ENCODE assay signal across 9 mouse cellular contexts in genomic region chr13:43579740-43580139, GRCm38 (mm10). TPM values are rescaled to one million over a fixed set of nuclear protein-coding genes. Genes with fewer than 3 reads are reported as not detected.
A peak's percentile ranks its signal among the peaks of the same experiment; 100 is the strongest.
DNase-seq lines count a peak whose midpoint lies in the region; ATAC-seq and TF ChIP-seq lines count a peak whose summit lies in the region.
"Had no signal": no experiment of that assay in that cellular context is flagged by ENCODE, and none has a peak within 500 bp of the region (broad histone marks: within the 10 kb centered on the region; RNA-seq: fewer than 3 reads in every experiment).

No protein-coding gene starts in this region.

- H3K27ac ChIP-seq in hindbrain, embryonic 14.5 days = no peak overlapping the region
- no peak overlapping the region for H3K27ac ChIP-seq in hindbrain, embryonic 13.5 days
- H3K27ac ChIP-seq in bone marrow macrophage, adult 2 months (ENCODE audit: insufficient read depth, low read depth, low read length) = no peak overlapping the region
- H3K27ac ChIP-seq in embryonic facial prominence, embryonic 15.5 days (replicated peaks) = no peak overlapping the region
- no peak overlapping the region for H3K27ac ChIP-seq in kidney, embryonic 16.5 days (ENCODE audit: low read length)

- no peak for TF ChIP-seq POLR2A in bone marrow macrophage, adult 2 months (IDR thresholded peaks at IDR 0.05; ENCODE audit: borderline replicate concordance, low read depth, low read length)

- DNase-seq in hindbrain, embryonic 14.5 days (ENCODE audit: low spot score) = peak; percentile 62
- peak; percentile 78 for DNase-seq in CD4-positive, CD25-positive, alpha-beta regulatory T cell, adult 2 months (ENCODE audit: low read depth, low spot score)
- peak; percentile 10 to 57 for DNase-seq in thymus, postnatal 10 days (ENCODE audit: low spot score in 2 of 2)

- H3K4me2 ChIP-seq in hindbrain, embryonic 14.5 days (replicated peaks) = no peak overlapping the region
- no peak overlapping the region for H3K4me2 ChIP-seq in hindbrain, embryonic 13.5 days
- H3K4me2 ChIP-seq in embryonic facial prominence, embryonic 15.5 days (replicated peaks) = peak overlapping the region; percentile 22; the same call in 1 of the 2 replicates
- peak overlapping the region; percentile 25; the same call in 1 of the 2 replicates for H3K4me2 ChIP-seq in kidney, embryonic 16.5 days (replicated peaks; ENCODE audit: low read depth, low read length)

- no peaks in the 10 kb centered on the region for H3K36me3 ChIP-seq in hindbrain, embryonic 14.5 days (replicated peaks; ENCODE audit: control insufficient read depth, insufficient read depth)
- no peaks in the 10 kb centered on the region for H3K36me3 ChIP-seq in hindbrain, embryonic 13.5 days
- no peaks in the 10 kb centered on the region for H3K36me3 ChIP-seq in embryonic facial prominence, embryonic 15.5 days
- H3K36me3 ChIP-seq in kidney, embryonic 16.5 days (ENCODE audit: insufficient read depth, low read length) = no peaks in the 10 kb centered on the region

- 27% methylated on average over 18 of the region's 18 CpGs for WGBS in hindbrain, embryonic 14.5 days
- WGBS in hindbrain, embryonic 13.5 days = 28% methylated on average over 18 of the region's 18 CpGs
- WGBS in embryonic facial prominence, embryonic 15.5 days = 18% methylated on average over 18 of the region's 18 CpGs
- 21% methylated on average over 18 of the region's 18 CpGs for WGBS in kidney, embryonic 16.5 days

- ATAC-seq in hindbrain, embryonic 14.5 days (ENCODE audit: low FRiP score) = no peak
- ATAC-seq in hindbrain, embryonic 13.5 days (ENCODE audit: low FRiP score) = no peak
- ATAC-seq in embryonic facial prominence, embryonic 15.5 days (ENCODE audit: insufficient number of reproducible peaks, low FRiP score, low TSS enrichment, low read depth) = no peak
- no peak for ATAC-seq in kidney, embryonic 16.5 days (ENCODE audit: low FRiP score, low TSS enrichment)
- ATAC-seq in megakaryocyte, adult 5-6 weeks (ENCODE audit: poor library complexity, severe bottlenecking) = peak; percentile 66

- no peak overlapping the region for H3K4me3 ChIP-seq in hindbrain, embryonic 14.5 days (replicated peaks; ENCODE audit: low read length)
- H3K4me3 ChIP-seq in hindbrain, embryonic 13.5 days = no peak overlapping the region
- H3K4me3 ChIP-seq in bone marrow macrophage, adult 2 months (ENCODE audit: insufficient read depth, low read length) = no peak overlapping the region
- H3K4me3 ChIP-seq in embryonic facial prominence, embryonic 15.5 days (replicated peaks) = no peak overlapping the region
- no peak overlapping the region for H3K4me3 ChIP-seq in kidney, embryonic 16.5 days (ENCODE audit: low read length)
- H3K4me3 ChIP-seq: erythroblast, embryonic 14.5 days had no signal

- no peaks in the 10 kb centered on the region for H3K27me3 ChIP-seq in hindbrain, embryonic 14.5 days (ENCODE audit: control insufficient read depth, insufficient read depth, low read length)
- no peaks in the 10 kb centered on the region for H3K27me3 ChIP-seq in hindbrain, embryonic 13.5 days
- H3K27me3 ChIP-seq in embryonic facial prominence, embryonic 15.5 days = no peaks in the 10 kb centered on the region
- H3K27me3 ChIP-seq in kidney, embryonic 16.5 days (ENCODE audit: insufficient read depth, low read length) = no peaks in the 10 kb centered on the region

- no peaks in the 10 kb centered on the region for H3K9me3 ChIP-seq in hindbrain, embryonic 14.5 days (ENCODE audit: control insufficient read depth, low read length)
- H3K9me3 ChIP-seq in hindbrain, embryonic 13.5 days = no peaks in the 10 kb centered on the region
- no peaks in the 10 kb centered on the region for H3K9me3 ChIP-seq in embryonic facial prominence, embryonic 15.5 days (replicated peaks)
- no peaks in the 10 kb centered on the region; the same call in 1 of the 2 replicates for H3K9me3 ChIP-seq in kidney, embryonic 16.5 days (ENCODE audit: low read length)

- H3K4me1 ChIP-seq in hindbrain, embryonic 14.5 days (replicated peaks; ENCODE audit: control insufficient read depth, insufficient read depth, low read length) = no peaks in the 10 kb centered on the region
- peaks cover 5% of the 10 kb centered on the region; the same call in 1 of the 2 replicates for H3K4me1 ChIP-seq in hindbrain, embryonic 13.5 days (replicated peaks)
- no peaks in the 10 kb centered on the region for H3K4me1 ChIP-seq in bone marrow macrophage, adult 2 months (ENCODE audit: control insufficient read depth, insufficient read depth, low read length)
- H3K4me1 ChIP-seq in embryonic facial prominence, embryonic 15.5 days = peaks cover 14% of the 10 kb centered on the region; the same call in 1 of the 2 replicates
- H3K4me1 ChIP-seq in kidney, embryonic 16.5 days (ENCODE audit: insufficient read depth, low read length) = no peaks in the 10 kb centered on the region

- TF ChIP-seq CTCF in bone marrow macrophage, adult 2 months (IDR thresholded peaks at IDR 0.05; ENCODE audit: low read depth, low read length) = peak; percentile 64

- H3K9ac ChIP-seq in hindbrain, embryonic 14.5 days = no peak overlapping the region
- no peak overlapping the region for H3K9ac ChIP-seq in hindbrain, embryonic 13.5 days
- no peak overlapping the region for H3K9ac ChIP-seq in embryonic facial prominence, embryonic 15.5 days
- no peak overlapping the region for H3K9ac ChIP-seq in kidney, embryonic 16.5 days (replicated peaks; ENCODE audit: low read length)

RNA-seq across cellular contexts. Expression of gene Mcur1, which starts 19.7 kb away (rescaled TPM):
- polyA plus RNA-seq in hindbrain, embryonic 14.5 days (2014; fragmentation: Nextera tagmentation; extraction: Ambion mirVana) = 8.6 and 9.5 TPM in 2 replicates
- polyA plus RNA-seq in hindbrain, embryonic 13.5 days (2015; fragmentation: Nextera tagmentation; extraction: Ambion mirVana) = 7.9 and 8.4 TPM in 2 replicates
- polyA plus RNA-seq in bone marrow macrophage, adult 2 months (2012; ENCODE audit: insufficient read depth, insufficient read length, missing spikeins) = 40.0 and 40.2 TPM in 2 replicates
- 14.1 and 14.4 TPM in 2 replicates for polyA plus RNA-seq in embryonic facial prominence, embryonic 15.5 days (2015; fragmentation: Nextera tagmentation; extraction: Ambion mirVana)
- polyA plus RNA-seq in kidney, embryonic 16.5 days (2015; fragmentation: Nextera tagmentation; extraction: Ambion mirVana) = 22.2 and 23.0 TPM in 2 replicates
- 28.5 and 35.3 TPM in 2 replicates for total RNA-seq in megakaryocyte, adult 5-6 weeks (2015)
- total RNA-seq in megakaryocyte, adult 5-6 weeks (2017) = 21.3 and 25.6 TPM in 2 replicates

RNA-seq across cellular contexts. Expression of gene Rnf182, which starts 35.8 kb away (rescaled TPM):
- 35.6 and 35.8 TPM in 2 replicates for polyA plus RNA-seq in hindbrain, embryonic 14.5 days (2014; fragmentation: Nextera tagmentation; extraction: Ambion mirVana)
- polyA plus RNA-seq in hindbrain, embryonic 13.5 days (2015; fragmentation: Nextera tagmentation; extraction: Ambion mirVana) = 34.0 and 36.1 TPM in 2 replicates
- not detected in 2 replicates for polyA plus RNA-seq in bone marrow macrophage, adult 2 months (2012; ENCODE audit: insufficient read depth, insufficient read length, missing spikeins)
- polyA plus RNA-seq in embryonic facial prominence, embryonic 15.5 days (2015; fragmentation: Nextera tagmentation; extraction: Ambion mirVana) = 7.7 and 11.1 TPM in 2 replicates
- 1.6 and 3.2 TPM in 2 replicates for polyA plus RNA-seq in kidney, embryonic 16.5 days (2015; fragmentation: Nextera tagmentation; extraction: Ambion mirVana)
- total RNA-seq in megakaryocyte, adult 5-6 weeks (2015) = not detected in 2 replicates
- total RNA-seq in megakaryocyte, adult 5-6 weeks (2017) = not detected in 2 replicates
- polyA plus RNA-seq: erythroblast, embryonic 14.5 days had no signal

Comparison
In these comparisons a context has a peak if more than half of its experiments do, and no peak if none do; other contexts are left out.
1. H3K4me2 ChIP-seq: peak in embryonic facial prominence, embryonic 15.5 days (single experiment) and kidney, embryonic 16.5 days (single experiment); none in hindbrain, embryonic 14.5 days (single experiment) and hindbrain, embryonic 13.5 days (single experiment).
2. Peak in every context shown above with its lines, with median percentiles within 50 percentile points of each other: DNase-seq.